Mouse (Mus musculus): ENCODE measurements around the gene Il11ra1. TPM values are rescaled to one million over a fixed set of nuclear protein-coding genes. Genes with fewer than 3 reads are reported as not detected.
"Not testable (repeated sequence)": the region's sequence is repeated elsewhere in the genome, so short reads cannot be mapped to it uniquely, and the experiment has no call there.

Il11ra1 gene
- total and polyA plus RNA-seq, 3 experiments = 79.9 to 99.3 (median 88.2) TPM

- DNase-seq = peak in 1 of 2 experiments; percentile 45
- H3K27ac ChIP-seq; intact Hi-C loops (cut with DNase I); H3K9ac ChIP-seq (ENCODE audit: low read depth, low read length); H3K36me3 ChIP-seq (ENCODE audit: control insufficient read depth, insufficient read depth, low read length); H3K27me3 ChIP-seq (ENCODE audit: control insufficient read depth, insufficient read depth, low read length); H3K4me3 ChIP-seq; H3K79me2 ChIP-seq (replicated peaks; ENCODE audit: control insufficient read depth, insufficient read depth, low read length); H3K4me1 ChIP-seq (ENCODE audit: control insufficient read depth, insufficient read depth, low read length): not testable (repeated sequence)
- WGBS = 27% methylated on average over 9 of the region's 9 CpGs
These were observed 81.5 kb downstream of the Il11ra1 start for GRCm38 (mm10) chr4:41781271-41781670.

GRCm38 (mm10) chr4:41781748-41782485, 82.1 kb downstream of the Il11ra1 start:
- intact Hi-C loops (cut with DNase I); H3K36me3 ChIP-seq (ENCODE audit: control insufficient read depth, insufficient read depth, low read length); H3K27me3 ChIP-seq (ENCODE audit: control insufficient read depth, insufficient read depth, low read length); H3K4me1 ChIP-seq (ENCODE audit: control insufficient read depth, insufficient read depth, low read length); H3K27ac ChIP-seq; H3K79me2 ChIP-seq (replicated peaks; ENCODE audit: control insufficient read depth, insufficient read depth, low read length); H3K4me3 ChIP-seq; H3K9ac ChIP-seq (ENCODE audit: low read depth, low read length): not testable (repeated sequence)
- WGBS = 17% methylated on average over 16 of the region's 21 CpGs
- peak in 1 of 2 experiments; percentile 27 for DNase-seq

- H3K79me2 ChIP-seq (replicated peaks; ENCODE audit: control insufficient read depth, insufficient read depth, low read length); intact Hi-C loops (cut with DNase I); H3K27ac ChIP-seq; H3K27me3 ChIP-seq (ENCODE audit: control insufficient read depth, insufficient read depth, low read length); H3K36me3 ChIP-seq (ENCODE audit: control insufficient read depth, insufficient read depth, low read length); H3K4me1 ChIP-seq (ENCODE audit: control insufficient read depth, insufficient read depth, low read length); DNase-seq; H3K4me3 ChIP-seq; H3K9ac ChIP-seq (ENCODE audit: low read depth, low read length): not testable (repeated sequence)
- 55% methylated on average over 4 of the region's 4 CpGs for WGBS
These were observed 82.9 kb downstream of the Il11ra1 start for GRCm38 (mm10) chr4:41782711-41783110.

- H3K36me3 ChIP-seq (ENCODE audit: control insufficient read depth, insufficient read depth, low read length); H3K27me3 ChIP-seq (ENCODE audit: control insufficient read depth, insufficient read depth, low read length); H3K9ac ChIP-seq (ENCODE audit: low read depth, low read length); H3K27ac ChIP-seq; H3K79me2 ChIP-seq (replicated peaks; ENCODE audit: control insufficient read depth, insufficient read depth, low read length); H3K4me1 ChIP-seq (ENCODE audit: control insufficient read depth, insufficient read depth, low read length); DNase-seq; intact Hi-C loops (cut with DNase I); H3K4me3 ChIP-seq: not testable (repeated sequence)
- 62% methylated on average over 3 of the region's 3 CpGs for WGBS
These were observed 83.4 kb downstream of the Il11ra1 start for GRCm38 (mm10) chr4:41783197-41783596.

Other genes with a start within 250 kb of the Il11ra1 start
- under 1 TPM; 0.10 to 0.70 TPM for gene Kif24, start 235.1 kb upstream of the Il11ra1 start, total RNA-seq (2021)
- 0.29 and 0.41 TPM in 2 replicates for gene Kif24, start 235.1 kb upstream of the Il11ra1 start, polyA plus RNA-seq (2012; rRNA removed)
- gene Nudt2, start 234.8 kb upstream of the Il11ra1 start, total RNA-seq (2021) = 10 to 100 TPM; 27.5 to 30.8 TPM
- 28.9 and 41.9 TPM in 2 replicates for gene Nudt2, start 234.8 kb upstream of the Il11ra1 start, polyA plus RNA-seq (2012; rRNA removed)
- 10 to 100 TPM; 11.6 to 12.0 TPM for gene AI464131, start 196.9 kb upstream of the Il11ra1 start, total RNA-seq (2021)
- gene AI464131, start 196.9 kb upstream of the Il11ra1 start, polyA plus RNA-seq (2012; rRNA removed) = 7.6 and 11.0 TPM in 2 replicates
- not detected for gene 1110017D15Rik, start 182.7 kb upstream of the Il11ra1 start, total RNA-seq (2021)
- 0.94 and 3.2 TPM in 2 replicates for gene 1110017D15Rik, start 182.7 kb upstream of the Il11ra1 start, polyA plus RNA-seq (2012; rRNA removed)
- gene Fam219a, start 130.5 kb upstream of the Il11ra1 start, total RNA-seq (2021) = 10 to 100 TPM; 13.4 to 14.4 TPM
- 15.8 and 18.4 TPM in 2 replicates for gene Fam219a, start 130.5 kb upstream of the Il11ra1 start, polyA plus RNA-seq (2012; rRNA removed)
- 1 to 10 TPM in 1 of 2 experiments, under 1 TPM in 1; 0.94 to 2.3 TPM for gene Dnaic1, start 130.2 kb upstream of the Il11ra1 start, total RNA-seq (2021)
- 7.3 and 8.6 TPM in 2 replicates for gene Dnaic1, start 130.2 kb upstream of the Il11ra1 start, polyA plus RNA-seq (2012; rRNA removed)
- gene Enho, start 59.7 kb upstream of the Il11ra1 start, total RNA-seq (2021) = 1 to 10 TPM; 8.1 to 8.3 TPM
- gene Enho, start 59.7 kb upstream of the Il11ra1 start, polyA plus RNA-seq (2012; rRNA removed) = 20.4 and 22.3 TPM in 2 replicates
- gene Cntfr, start 2.9 kb upstream of the Il11ra1 start, total RNA-seq (2021) = 1 to 10 TPM; 4.1 to 5.4 TPM
- 8.5 and 11.4 TPM in 2 replicates for gene Cntfr, start 2.9 kb upstream of the Il11ra1 start, polyA plus RNA-seq (2012; rRNA removed)
- 10 to 100 TPM; 30.1 to 32.3 TPM for gene Rpp25l, start 13.5 kb downstream of the Il11ra1 start, total RNA-seq (2021)
- gene Rpp25l, start 13.5 kb downstream of the Il11ra1 start, polyA plus RNA-seq (2012; rRNA removed) = 33.2 and 33.8 TPM in 2 replicates
- gene Dctn3, start 23.2 kb downstream of the Il11ra1 start, total RNA-seq (2021) = 10 to 100 TPM; 68.4 to 75.7 TPM
- gene Dctn3, start 23.2 kb downstream of the Il11ra1 start, polyA plus RNA-seq (2012; rRNA removed) = 49.1 and 54.3 TPM in 2 replicates
- not detected for gene Arid3c, start 31.2 kb downstream of the Il11ra1 start, total RNA-seq (2021)
- not detected in 2 replicates for gene Arid3c, start 31.2 kb downstream of the Il11ra1 start, polyA plus RNA-seq (2012; rRNA removed)
- gene Galt, start 55.2 kb downstream of the Il11ra1 start, total RNA-seq (2021) = 10 to 100 TPM; 42.5 to 52.7 TPM
- 136 and 137 TPM in 2 replicates for gene Galt, start 55.2 kb downstream of the Il11ra1 start, polyA plus RNA-seq (2012; rRNA removed)
- gene Sigmar1, start 56.2 kb downstream of the Il11ra1 start, total RNA-seq (2021) = 10 to 100 TPM; 19.6 to 20.7 TPM
- 33.2 and 47.7 TPM in 2 replicates for gene Sigmar1, start 56.2 kb downstream of the Il11ra1 start, polyA plus RNA-seq (2012; rRNA removed)
- 10 to 100 TPM; 17.7 to 20.2 TPM for gene Ccl27a, start 74.3 kb downstream of the Il11ra1 start, total RNA-seq (2021)
- gene Ccl27a, start 74.3 kb downstream of the Il11ra1 start, polyA plus RNA-seq (2012; rRNA removed) = 23.0 and 23.6 TPM in 2 replicates
- not detected for gene Gm21541, start 203.6 kb downstream of the Il11ra1 start, total RNA-seq (2021)
- 4.4 and 7.2 TPM in 2 replicates for gene Gm21541, start 203.6 kb downstream of the Il11ra1 start, polyA plus RNA-seq (2012; rRNA removed)
- under 1 TPM in 1 of 2 experiments, not detected in 1; 0.50 TPM for gene Gm20878, start 241.6 kb downstream of the Il11ra1 start, total RNA-seq (2021)
- 0.41 and 1.00 TPM in 2 replicates for gene Gm20878, start 241.6 kb downstream of the Il11ra1 start, polyA plus RNA-seq (2012; rRNA removed)

All from heart, adult 2 months (tissue).